Mouse (Mus musculus): ENCODE measurements around the gene Eif4a1. TPM values are rescaled to one million over a fixed set of nuclear protein-coding genes. Genes with fewer than 3 reads are reported as not detected.
"Not testable (repeated sequence)": the region's sequence is repeated elsewhere in the genome, so short reads cannot be mapped to it uniquely, and the experiment has no call there.

Gene Eif4a1
- polyA plus RNA-seq, 1 experiment from 2014 or later: 561 TPM

DNA sequence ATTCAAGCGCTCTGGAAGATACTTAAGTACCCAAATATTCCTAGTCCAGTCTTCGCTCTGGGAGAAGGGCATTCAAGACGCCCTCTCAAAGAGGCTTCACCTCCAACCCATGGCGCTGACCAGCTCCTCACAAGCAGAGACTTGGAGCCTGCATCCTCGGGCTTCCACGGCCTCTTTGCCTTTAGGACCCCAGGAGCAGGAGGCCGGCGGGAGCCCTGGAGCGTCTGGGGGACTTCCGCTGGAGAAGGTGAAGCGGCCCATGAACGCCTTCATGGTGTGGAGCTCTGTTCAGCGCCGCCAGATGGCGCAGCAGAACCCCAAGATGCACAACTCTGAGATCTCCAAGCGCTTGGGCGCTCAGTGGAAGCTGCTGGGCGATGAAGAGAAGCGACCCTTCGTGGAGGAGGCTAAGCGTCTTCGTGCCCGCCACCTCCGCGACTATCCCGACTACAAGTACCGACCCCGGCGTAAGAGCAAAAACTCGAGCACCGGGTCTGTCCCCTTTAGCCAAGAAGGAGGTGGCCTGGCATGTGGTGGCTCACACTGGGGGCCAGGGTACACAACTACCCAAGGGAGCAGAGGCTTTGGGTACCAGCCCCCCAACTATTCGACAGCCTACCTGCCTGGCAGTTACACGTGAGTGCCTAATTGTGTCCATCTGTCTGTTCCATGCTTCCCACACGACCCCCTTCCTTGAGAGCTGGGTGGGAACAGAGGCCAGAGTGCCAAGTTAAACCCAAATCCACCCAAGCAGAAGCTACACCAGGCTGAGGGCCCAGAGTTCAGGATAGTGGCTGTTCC, 16.8 kb downstream of the Eif4a1 start, which contains the start of gene Sox15:
Gene Sox15 (plus strand): TSS at position 51 of the 801 bp plus-strand sequence.
- Histone ChIP-seq H3K4me2 (replicated peaks) (0 out of 2 replicates have a peak within 1 kb of the TSS, but pooled peaks have one; percentile 8), H3K36me3 (peaks cover 76% of the 10 kb centered on the region), H3K9ac (peak within 1 kb of the TSS; percentile 42; the same call in 1 of the 2 replicates), H3K4me3 (peak within 1 kb of the TSS; percentile 12; the same call in 1 of the 2 replicates), H3K27ac (peak within 1 kb of the TSS; percentile 72), H3K9me3 (no peaks in the 10 kb centered on the region), H3K4me1 (peaks cover 29% of the 10 kb centered on the region), H3K27me3 (no peaks in the 10 kb centered on the region)
- peak; percentile 18; the same call in 1 of the 2 replicates for ATAC-seq (ENCODE audit: insufficient number of reproducible peaks, insufficient read depth, low FRiP score, low TSS enrichment)
- 19% methylated on average over 34 of the region's 34 CpGs for WGBS

DNA sequence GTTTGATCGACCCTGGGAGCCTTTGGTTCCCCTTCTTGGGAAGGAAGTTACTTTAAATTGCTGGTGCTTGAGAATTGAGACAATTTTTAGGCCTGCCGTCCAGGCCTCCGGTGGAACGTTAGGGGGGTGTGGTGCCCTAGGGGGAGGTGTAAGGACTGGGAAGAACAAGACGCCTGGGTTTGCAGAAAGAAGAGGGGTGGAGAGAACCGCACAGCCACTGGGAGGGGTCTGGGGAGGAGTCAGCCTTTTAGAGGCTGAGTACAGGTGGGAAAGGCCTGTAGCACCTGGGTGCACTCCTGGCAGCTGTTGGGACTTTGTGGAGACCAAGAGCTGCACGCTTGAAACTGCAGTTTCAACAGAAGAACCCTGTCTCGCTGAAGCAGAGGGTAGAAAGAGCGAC, 17.5 kb downstream of the Eif4a1 start:
- 0 out of 2 replicates have a peak overlapping the region, but pooled peaks have one; percentile 8 for H3K4me2 ChIP-seq (replicated peaks)
- H3K4me3 ChIP-seq: no peak overlapping the region
- peaks cover 81% of the 10 kb centered on the region for H3K36me3 ChIP-seq
- peak overlapping the region; percentile 2; the same call in 1 of the 2 replicates for H3K9ac ChIP-seq
- no peaks in the 10 kb centered on the region for H3K9me3 ChIP-seq
- WGBS: 28% methylated on average over 9 of the region's 9 CpGs
- H3K27me3 ChIP-seq: no peaks in the 10 kb centered on the region
- H3K27ac ChIP-seq: peak overlapping the region; percentile 72
- peaks cover 29% of the 10 kb centered on the region for H3K4me1 ChIP-seq
- ATAC-seq (ENCODE audit: insufficient number of reproducible peaks, insufficient read depth, low FRiP score, low TSS enrichment): no peak

DNA sequence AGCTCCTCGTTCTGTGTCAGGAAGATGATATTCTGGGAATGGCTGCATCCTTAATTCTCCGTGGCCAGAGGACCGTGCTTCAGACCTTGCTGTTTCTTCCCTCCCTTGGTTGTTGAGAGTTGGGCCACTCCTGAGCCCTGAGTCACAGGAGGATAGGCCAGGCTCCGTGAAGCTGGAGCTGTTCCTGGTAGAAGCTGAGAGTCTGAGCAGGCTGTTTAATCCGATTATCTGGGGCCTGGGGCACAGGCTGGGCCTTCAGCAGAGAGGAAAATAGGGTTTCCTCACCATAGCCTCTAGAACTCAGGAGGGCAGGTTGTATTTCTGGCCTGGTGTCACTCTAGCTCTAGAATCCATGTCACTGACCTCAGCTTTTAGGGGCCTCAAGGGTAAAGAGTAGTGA, 18.8 kb downstream of the Eif4a1 start:
- H3K27me3 ChIP-seq: no peaks in the 10 kb centered on the region
- no peaks in the 10 kb centered on the region for H3K9me3 ChIP-seq
- H3K9ac ChIP-seq: 0 out of 2 replicates have a peak overlapping the region, but pooled peaks have one; percentile 7
- H3K4me3 ChIP-seq: no peak overlapping the region
- H3K4me1 ChIP-seq: peaks cover 29% of the 10 kb centered on the region
- no peak for ATAC-seq (ENCODE audit: insufficient number of reproducible peaks, insufficient read depth, low FRiP score, low TSS enrichment)
- H3K4me2 ChIP-seq (replicated peaks): no peak overlapping the region
- peaks cover 82% of the 10 kb centered on the region for H3K36me3 ChIP-seq
- WGBS: 54% methylated on average over 5 of the region's 5 CpGs
- H3K27ac ChIP-seq: peak overlapping the region; percentile 30; the same call in 1 of the 2 replicates

DNA sequence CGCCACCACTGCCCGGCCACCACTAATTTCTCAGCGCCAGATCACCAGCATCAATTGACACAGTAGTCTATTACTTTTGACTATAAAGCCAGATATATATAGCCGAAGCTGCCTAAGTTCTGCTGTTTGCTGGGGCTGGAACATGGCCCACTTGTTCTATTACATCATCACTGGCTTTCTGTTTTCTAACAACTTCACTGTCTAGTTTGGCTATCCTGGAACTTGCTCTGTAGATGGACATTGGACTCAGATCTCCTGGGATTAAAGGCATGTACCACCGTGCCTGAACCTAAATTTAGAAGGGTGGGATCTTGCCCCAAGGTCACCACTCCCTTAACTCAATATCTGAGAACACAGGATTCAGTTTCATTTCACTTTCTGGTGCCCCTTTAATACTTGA, 26.4 kb downstream of the Eif4a1 start:
- ATAC-seq (ENCODE audit: insufficient number of reproducible peaks, insufficient read depth, low FRiP score, low TSS enrichment): no peak
- H3K27ac ChIP-seq: no peak overlapping the region
- H3K36me3 ChIP-seq: peaks cover 95% of the 10 kb centered on the region
- 92% methylated on average over 5 of the region's 5 CpGs for WGBS
- H3K27me3 ChIP-seq: no peaks in the 10 kb centered on the region
- H3K4me1 ChIP-seq: no peaks in the 10 kb centered on the region
- H3K4me2 ChIP-seq (replicated peaks): no peak overlapping the region
- H3K4me3 ChIP-seq: no peak overlapping the region
- H3K9me3 ChIP-seq: no peaks in the 10 kb centered on the region
- H3K9ac ChIP-seq: no peak overlapping the region

DNA sequence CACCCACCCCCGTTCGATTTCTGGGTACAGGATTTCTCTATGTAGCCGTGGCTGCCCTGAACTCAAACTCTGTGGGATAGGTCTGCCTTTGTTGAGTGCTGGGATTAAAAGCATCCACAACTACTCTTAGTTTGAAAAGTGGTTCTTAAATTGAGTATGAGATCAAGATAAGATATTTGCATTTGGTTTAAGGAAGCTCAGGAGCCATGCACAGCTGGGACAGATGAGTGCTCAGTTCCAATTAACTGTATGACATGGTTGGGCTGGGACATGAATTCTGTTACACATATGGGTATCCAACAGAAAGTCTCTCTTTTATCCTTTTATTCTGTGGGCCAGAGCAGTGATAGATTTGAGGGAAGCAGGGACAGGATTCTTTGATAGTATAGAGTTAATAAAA, 36.8 kb downstream of the Eif4a1 start:
- H3K36me3 ChIP-seq: peaks cover 22% of the 10 kb centered on the region
- H3K27me3 ChIP-seq: no peaks in the 10 kb centered on the region
- whole genome bisulfite sequencing: 90% methylated on average over 3 of the region's 3 CpGs
- peaks cover 23% of the 10 kb centered on the region for H3K4me1 ChIP-seq
- no peak for ATAC-seq (ENCODE audit: insufficient number of reproducible peaks, insufficient read depth, low FRiP score, low TSS enrichment)
- H3K27ac ChIP-seq: no peak overlapping the region
- H3K4me2 ChIP-seq (replicated peaks): peak overlapping the region; percentile 78
- no peak overlapping the region for H3K9ac ChIP-seq
- no peaks in the 10 kb centered on the region for H3K9me3 ChIP-seq
- H3K4me3 ChIP-seq: no peak overlapping the region

DNA sequence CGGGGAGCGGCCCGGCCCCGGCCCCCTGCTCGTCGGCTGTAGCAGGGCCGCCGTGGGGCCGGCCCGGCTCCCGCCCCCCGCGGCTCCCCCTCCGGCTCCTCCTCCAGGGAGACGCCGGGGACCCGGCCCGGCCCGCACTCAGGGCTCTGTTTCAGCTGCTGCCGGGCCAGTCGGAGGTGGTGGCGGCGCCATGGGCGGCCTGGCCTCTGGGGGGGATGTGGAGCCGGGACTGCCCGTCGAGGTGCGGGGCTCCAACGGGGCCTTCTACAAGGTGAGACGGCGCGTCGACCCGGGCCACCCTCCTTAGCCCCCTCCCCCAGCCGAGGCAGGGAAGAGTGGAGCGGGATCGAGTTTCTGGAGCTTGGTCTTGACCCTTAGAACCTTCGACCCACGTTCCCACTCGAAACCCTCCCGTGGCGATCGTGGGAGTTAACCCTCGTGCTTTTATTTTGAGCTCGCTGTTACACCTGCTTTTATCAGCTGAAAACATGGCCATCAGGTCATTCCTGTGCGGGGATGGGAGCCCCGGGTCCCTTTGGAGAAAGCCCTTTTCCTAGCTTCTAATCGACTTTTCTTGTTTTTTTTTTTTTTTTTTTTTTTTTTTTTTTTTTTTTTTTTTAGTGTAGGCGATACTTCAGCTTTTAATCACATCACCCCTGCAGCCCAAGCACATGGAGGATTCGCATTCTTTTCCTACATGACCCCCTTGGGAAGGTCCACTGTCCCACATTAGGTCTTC, 38.9 kb downstream of the Eif4a1 start:
- H3K27ac ChIP-seq: peak overlapping the region; percentile 96
- H3K9ac ChIP-seq: peak overlapping the region; percentile 90
- no peaks in the 10 kb centered on the region for H3K27me3 ChIP-seq
- H3K4me2 ChIP-seq (replicated peaks): peak overlapping the region; percentile 78
- peaks cover 23% of the 10 kb centered on the region for H3K4me1 ChIP-seq
- H3K9me3 ChIP-seq: no peaks in the 10 kb centered on the region
- ATAC-seq (ENCODE audit: insufficient number of reproducible peaks, insufficient read depth, low FRiP score, low TSS enrichment): peak; percentile 29; the same call in 1 of the 2 replicates
- H3K4me3 ChIP-seq: peak overlapping the region; percentile 69
- peaks cover 6% of the 10 kb centered on the region for H3K36me3 ChIP-seq
- WGBS: under 1% methylated on average over 45 of the region's 50 CpGs

DNA sequence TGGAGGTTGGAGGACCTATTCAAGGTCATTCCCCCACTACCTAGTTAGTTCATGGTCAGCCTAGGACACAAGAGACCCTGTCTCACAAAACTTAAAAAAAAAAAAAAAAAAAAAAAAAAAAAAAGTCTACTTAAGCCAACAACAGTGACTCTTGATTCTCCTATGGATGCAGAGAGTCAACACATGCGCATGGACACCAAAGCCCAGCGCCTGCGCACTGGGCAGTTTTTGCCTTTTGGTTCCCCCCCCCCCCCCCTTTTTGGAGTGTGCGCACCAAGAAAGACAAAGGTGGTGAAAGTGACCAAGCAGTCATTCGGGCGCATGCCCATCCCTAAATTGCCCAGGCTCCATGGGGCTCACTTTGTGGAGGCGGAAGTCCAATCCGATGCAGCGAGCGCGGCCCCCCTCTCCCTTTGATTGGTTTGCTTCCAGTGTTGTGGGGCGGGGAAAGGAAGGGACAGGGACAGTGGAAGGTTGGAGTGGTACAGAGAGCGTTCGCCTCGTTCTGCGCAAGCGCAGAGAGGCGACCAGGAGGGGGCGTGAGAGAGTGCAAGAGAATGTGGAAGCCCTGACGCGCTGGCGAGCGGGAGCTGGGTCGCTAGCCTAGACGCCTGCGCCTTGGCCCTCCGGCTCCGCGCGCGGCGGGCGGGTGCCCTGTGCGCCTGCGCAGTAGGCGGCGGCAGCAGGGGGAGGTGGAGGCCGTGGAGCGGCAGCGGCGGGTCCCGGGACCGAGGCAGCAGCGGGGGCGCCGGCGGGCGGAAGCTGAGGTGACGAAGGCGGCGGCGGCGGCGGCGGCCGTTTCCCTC, 39.7 kb downstream of the Eif4a1 start, which contains the start of gene Fxr2:
Gene Fxr2 (plus strand): TSS at position 707 of the 806 bp plus-strand sequence.
- peaks cover 3% of the 10 kb centered on the region for H3K36me3 ChIP-seq
- H3K9ac ChIP-seq: peak within 1 kb of the TSS; percentile 90
- WGBS: under 1% methylated on average over 43 of the region's 56 CpGs
- no peaks in the 10 kb centered on the region for H3K9me3 ChIP-seq
- H3K4me3 ChIP-seq: peak within 1 kb of the TSS; percentile 69
- peak; percentile 99 for ATAC-seq (ENCODE audit: insufficient number of reproducible peaks, insufficient read depth, low FRiP score, low TSS enrichment)
- H3K4me2 ChIP-seq (replicated peaks): peak within 1 kb of the TSS; percentile 78
- peaks cover 23% of the 10 kb centered on the region for H3K4me1 ChIP-seq
- no peaks in the 10 kb centered on the region for H3K27me3 ChIP-seq
- peak within 1 kb of the TSS; percentile 96 for H3K27ac ChIP-seq

DNA sequence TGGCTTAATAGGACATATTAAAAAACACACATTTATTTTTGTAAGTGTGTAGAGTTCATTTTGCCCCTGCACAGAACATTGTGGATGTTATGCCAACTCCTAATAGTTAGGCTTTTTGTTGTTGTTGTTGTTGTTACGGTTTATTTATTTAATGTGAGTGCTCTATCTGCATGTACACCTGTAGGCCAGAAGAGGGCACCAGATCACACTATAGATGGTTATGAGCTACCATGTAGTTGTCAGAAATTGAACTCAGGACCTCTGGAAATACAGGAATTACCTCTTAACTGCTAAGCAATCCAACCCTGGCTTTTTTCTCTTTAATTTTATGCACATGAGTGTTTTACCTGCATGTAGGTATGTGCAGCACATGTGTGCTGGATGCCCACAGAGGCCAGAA, 42.4 kb downstream of the Eif4a1 start:
- H3K36me3 ChIP-seq: no peaks in the 10 kb centered on the region
- H3K27ac ChIP-seq: no peak overlapping the region
- H3K4me2 ChIP-seq (replicated peaks): no peak overlapping the region
- H3K4me3 ChIP-seq: no peak overlapping the region
- no peak overlapping the region for H3K9ac ChIP-seq
- no peaks in the 10 kb centered on the region for H3K9me3 ChIP-seq
- no peaks in the 10 kb centered on the region for H3K27me3 ChIP-seq
- ATAC-seq (ENCODE audit: insufficient number of reproducible peaks, insufficient read depth, low FRiP score, low TSS enrichment): no peak
- 70% methylated on average over 1 of the region's 1 CpGs for WGBS
- peaks cover 14% of the 10 kb centered on the region for H3K4me1 ChIP-seq

DNA sequence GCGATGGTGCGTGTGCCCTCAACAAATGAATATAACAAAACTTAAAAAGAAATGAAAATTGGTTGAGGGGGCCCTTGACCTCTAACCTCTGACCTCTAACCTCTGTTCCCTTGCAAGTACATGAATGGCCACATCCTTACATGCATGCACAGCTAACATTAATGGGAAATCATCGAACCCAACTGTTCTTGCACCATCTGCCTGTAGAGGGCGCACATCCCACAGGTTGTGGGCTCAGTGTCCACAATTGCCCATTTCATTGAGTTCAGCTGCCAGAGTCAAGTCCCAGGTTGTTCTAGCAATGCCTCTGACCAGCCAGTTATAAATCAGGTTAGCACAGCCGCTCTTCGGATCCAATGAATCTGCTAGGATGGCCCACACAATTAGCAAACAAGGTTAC, 43.9 kb downstream of the Eif4a1 start:
- Histone ChIP-seq H3K9ac (no peak overlapping the region), H3K4me1 (peaks cover 4% of the 10 kb centered on the region; the same call in 1 of the 2 replicates), H3K4me2 (replicated peaks) (no peak overlapping the region), H3K9me3 (no peaks in the 10 kb centered on the region), H3K4me3 (no peak overlapping the region), H3K36me3 (no peaks in the 10 kb centered on the region), H3K27ac (no peak overlapping the region), H3K27me3 (no peaks in the 10 kb centered on the region)
- WGBS: 34% methylated on average over 6 of the region's 6 CpGs
- no peak for ATAC-seq (ENCODE audit: insufficient number of reproducible peaks, insufficient read depth, low FRiP score, low TSS enrichment)

DNA sequence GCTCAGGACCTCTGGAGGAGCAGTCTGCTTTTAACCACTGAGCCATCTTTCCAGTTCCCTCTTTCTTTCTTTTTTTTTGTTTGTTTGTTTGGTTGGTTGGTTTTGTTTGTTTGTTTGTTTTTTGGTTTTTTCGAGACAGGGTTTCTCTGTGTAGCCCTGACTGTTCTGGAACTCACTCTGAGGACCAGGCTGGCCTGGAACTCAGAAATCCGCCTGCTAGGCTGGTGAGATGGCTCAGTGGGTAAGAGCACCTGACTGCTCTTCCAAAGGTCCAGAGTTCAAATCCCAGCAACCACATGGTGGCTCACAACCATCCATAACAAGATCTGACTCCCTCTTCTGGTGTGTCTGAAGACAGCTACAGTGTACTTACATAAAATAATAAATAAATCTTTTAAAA, 47.9 kb downstream of the Eif4a1 start:
- not testable (repeated sequence) for H3K9me3 ChIP-seq; ATAC-seq (ENCODE audit: insufficient number of reproducible peaks, insufficient read depth, low FRiP score, low TSS enrichment); H3K36me3 ChIP-seq; H3K4me2 ChIP-seq (replicated peaks); H3K9ac ChIP-seq; H3K27me3 ChIP-seq; H3K27ac ChIP-seq; H3K4me3 ChIP-seq
- 79% methylated on average over 2 of the region's 2 CpGs for WGBS
- peaks cover 13% of the 10 kb centered on the region for H3K4me1 ChIP-seq

DNA sequence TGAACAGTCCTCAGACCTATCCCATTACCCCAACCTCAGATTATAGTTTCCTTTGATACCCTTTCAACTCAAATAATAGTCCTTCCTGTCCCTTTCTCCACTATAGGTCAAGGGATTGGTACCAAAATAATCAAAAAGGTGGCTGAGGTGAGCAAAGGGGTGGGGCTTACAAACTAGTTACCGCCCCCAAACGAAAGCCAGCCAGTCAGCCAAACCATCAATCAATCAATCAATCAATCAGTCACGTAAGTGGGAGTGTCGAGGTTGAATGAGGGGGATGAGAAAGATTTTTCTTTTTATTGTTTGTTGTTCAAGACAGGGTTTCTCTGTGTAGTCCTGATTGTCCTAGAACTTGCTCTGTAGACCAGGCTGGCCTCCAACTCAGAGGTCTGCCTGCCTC, 49.2 kb downstream of the Eif4a1 start:
- peak overlapping the region; percentile 75; the same call in 1 of the 2 replicates for H3K9ac ChIP-seq
- no peaks in the 10 kb centered on the region for H3K9me3 ChIP-seq
- ATAC-seq (ENCODE audit: insufficient number of reproducible peaks, insufficient read depth, low FRiP score, low TSS enrichment): no peak
- no peak overlapping the region for H3K27ac ChIP-seq
- H3K4me2 ChIP-seq (replicated peaks): peak overlapping the region; percentile 78
- peak overlapping the region; percentile 52 for H3K4me3 ChIP-seq
- H3K4me1 ChIP-seq: peaks cover 13% of the 10 kb centered on the region
- H3K27me3 ChIP-seq: no peaks in the 10 kb centered on the region
- WGBS: 74% methylated on average over 4 of the region's 4 CpGs
- H3K36me3 ChIP-seq: no peaks in the 10 kb centered on the region
